Mouse (Mus musculus) limb, embryonic 12.5 days (tissue): Measurements from ENCODE around the gene Aknad1. TPM values are rescaled to one million over a fixed set of nuclear protein-coding genes. Genes with fewer than 3 reads are reported as not detected.

ENCODE experiments used
- ATAC-seq: fragments of 200-750 bp; cut with Nextera tagmentation; 2 replicates; pipeline ENCODE4 v1.8.0; 2017; ENCODE audit warnings: low read depth, moderate TSS enrichment; ENCODE audit not compliant: insufficient number of reproducible peaks, insufficient read depth, low FRiP score, low TSS enrichment
- H3K27ac ChIP-seq: fragments of 300-500 bp; sonication (generic); 2 replicates; pipeline ENCODE4 v1.5.1; 2016; ENCODE audit warnings: mild to moderate bottlenecking, moderate library complexity
- H3K27me3 ChIP-seq: fragments of 300-500 bp; sonication (generic); 2 replicates; pipeline ENCODE4 v1.6.1; 2016; ENCODE audit warnings: mild to moderate bottlenecking, moderate library complexity
- H3K36me3 ChIP-seq: fragments of 300-500 bp; sonication (generic); 2 replicates; pipeline ENCODE4 v1.6.1; 2016; ENCODE audit warnings: mild to moderate bottlenecking, moderate library complexity
- H3K4me1 ChIP-seq: fragments of 300-500 bp; sonication (generic); replicated peaks from 2 replicates; pipeline ENCODE4 v1.6.1; 2016
- H3K4me2 ChIP-seq: fragments of 300-500 bp; sonication (generic); 2 replicates; pipeline ENCODE4 v1.6.1; 2016; ENCODE audit warnings: mild to moderate bottlenecking, moderate library complexity
- H3K4me3 ChIP-seq: fragments of 300-500 bp; sonication (generic); replicated peaks from 2 replicates; pipeline ENCODE4 v1.5.1; 2016; ENCODE audit warnings: mild to moderate bottlenecking
- H3K9ac ChIP-seq: fragments of 300-500 bp; sonication (generic); replicated peaks from 2 replicates; pipeline ENCODE4 v1.6.1; 2016; ENCODE audit warnings: mild to moderate bottlenecking, moderate library complexity
- H3K9me3 ChIP-seq: fragments of 300-500 bp; sonication (generic); 2 replicates; pipeline ENCODE4 v1.6.1; 2016; ENCODE audit warnings: mild to moderate bottlenecking, moderate library complexity
- WGBS: fragments of 180-500 bp; shearing (Covaris S2); methylation state at CpG from one replicate; pipeline ENCODE4 v1.1.7; 2016; 5-methylcytosine and 5-hydroxymethylcytosine counted together
- polyA plus RNA-seq: library from polyadenylated mRNA; unstranded; fragments of >200 nt; fragmentation: Nextera tagmentation; extraction: Ambion mirVana; gene quantifications from 2 replicates; pipeline ENCODE4 v1.2.1, GENCODE M21; 2016

The Aknad1 gene
- polyA plus RNA-seq, 1 experiment from 2014 or later, result 1.1 TPM

DNA sequence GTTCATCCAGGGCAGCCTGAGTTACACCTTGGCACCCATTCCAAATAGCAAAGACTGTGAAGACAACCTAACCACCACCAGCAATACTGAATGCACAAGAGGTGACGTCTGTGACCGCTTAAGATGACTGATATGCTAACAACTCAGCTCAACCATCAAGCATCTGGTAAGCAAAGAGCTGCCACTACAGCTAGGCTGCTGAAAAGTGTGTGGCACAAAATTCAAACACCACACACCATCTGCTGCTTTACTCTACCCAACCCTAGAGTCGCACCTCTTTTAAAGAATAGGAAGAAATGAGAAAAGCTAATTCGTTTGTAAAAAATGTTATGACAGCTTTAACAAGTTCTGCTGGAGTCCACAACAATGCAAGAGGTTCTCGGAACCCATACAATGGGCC lies 66.2 kb downstream of the Aknad1 start:
- Histone ChIP-seq H3K9ac (no peak overlapping the region), H3K4me2 (no peak overlapping the region), H3K27ac (no peak overlapping the region), H3K36me3 (peaks cover 75% of the 10 kb centered on the region), H3K27me3 (no peaks in the 10 kb centered on the region), H3K4me1 (no peaks in the 10 kb centered on the region), H3K4me3 (no peak overlapping the region), H3K9me3 (no peaks in the 10 kb centered on the region)
- WGBS, result 86% methylated on average over 5 of the region's 5 CpGs
- no peak for ATAC-seq

DNA sequence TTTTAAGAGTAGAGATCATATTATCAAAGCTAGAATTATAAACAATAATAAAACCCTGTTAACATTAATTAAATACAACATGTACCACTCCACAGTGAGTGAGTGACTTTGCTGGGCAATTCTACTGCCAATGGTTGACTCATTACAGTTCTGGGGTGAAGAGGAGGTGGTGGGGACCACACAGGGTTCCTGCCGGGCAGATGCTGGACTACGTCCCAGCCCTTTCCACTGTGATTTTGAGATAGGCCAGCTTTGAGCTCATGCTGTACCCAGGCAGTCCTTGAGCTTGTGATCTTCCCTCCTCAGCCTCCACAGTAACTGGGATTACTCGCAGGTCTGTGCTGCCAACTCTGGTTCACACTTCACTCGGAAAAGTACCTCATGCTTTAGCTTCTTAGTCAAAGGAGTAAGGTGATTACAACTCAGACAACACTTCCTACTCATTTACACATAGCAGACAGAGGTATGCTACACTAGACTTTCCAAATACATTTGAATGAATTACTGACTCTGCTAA lies 71.3 kb downstream of the Aknad1 start:
- Histone ChIP-seq H3K4me3 (no peak overlapping the region), H3K4me1 (no peaks in the 10 kb centered on the region), H3K9ac (no peak overlapping the region), H3K27ac (no peak overlapping the region), H3K9me3 (no peaks in the 10 kb centered on the region), H3K27me3 (no peaks in the 10 kb centered on the region), H3K4me2 (no peak overlapping the region), H3K36me3 (peaks cover 56% of the 10 kb centered on the region)
- no peak for ATAC-seq
- WGBS, result 74% methylated on average over 4 of the region's 4 CpGs

GRCm38 (mm10) chr3:108815631-108816030 lies 76.2 kb downstream of the Aknad1 start:
- Histone ChIP-seq H3K27ac (no peak overlapping the region), H3K27me3 (no peaks in the 10 kb centered on the region), H3K4me2 (no peak overlapping the region), H3K4me3 (no peak overlapping the region), H3K4me1 (no peaks in the 10 kb centered on the region), H3K9me3 (no peaks in the 10 kb centered on the region), H3K9ac (no peak overlapping the region), H3K36me3 (peaks cover 61% of the 10 kb centered on the region)
- ATAC-seq, result no peak
- WGBS, result 88% methylated on average over 4 of the region's 4 CpGs

DNA sequence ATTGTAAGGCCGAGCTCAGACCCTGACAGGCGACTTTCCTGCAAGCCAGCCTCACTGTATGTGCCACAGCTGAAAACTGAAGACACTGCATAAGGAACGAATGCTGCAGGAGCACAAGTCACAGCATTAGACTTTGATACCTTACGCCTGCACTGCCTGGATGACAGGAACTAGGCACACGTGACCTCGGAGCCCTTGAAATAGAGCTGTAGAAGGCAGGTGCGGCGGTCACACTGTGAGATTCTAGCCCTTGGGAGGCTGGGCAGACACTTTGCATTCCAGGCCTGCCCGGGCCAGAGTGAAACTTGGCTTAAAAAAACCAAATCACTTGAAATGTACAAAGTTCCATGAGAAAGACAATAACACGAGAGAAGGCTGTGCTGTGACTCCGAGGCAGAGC lies 91.0 kb downstream of the Aknad1 start:
- H3K4me3 ChIP-seq, result no peak overlapping the region
- H3K9me3 ChIP-seq, result no peaks in the 10 kb centered on the region
- H3K27ac ChIP-seq, result no peak overlapping the region
- H3K36me3 ChIP-seq, result peaks cover 27% of the 10 kb centered on the region
- no peak overlapping the region for H3K4me2 ChIP-seq
- no peak overlapping the region for H3K9ac ChIP-seq
- ATAC-seq, result no peak
- 78% methylated on average over 11 of the region's 11 CpGs for WGBS
- H3K4me1 ChIP-seq, result no peaks in the 10 kb centered on the region
- no peaks in the 10 kb centered on the region for H3K27me3 ChIP-seq

DNA sequence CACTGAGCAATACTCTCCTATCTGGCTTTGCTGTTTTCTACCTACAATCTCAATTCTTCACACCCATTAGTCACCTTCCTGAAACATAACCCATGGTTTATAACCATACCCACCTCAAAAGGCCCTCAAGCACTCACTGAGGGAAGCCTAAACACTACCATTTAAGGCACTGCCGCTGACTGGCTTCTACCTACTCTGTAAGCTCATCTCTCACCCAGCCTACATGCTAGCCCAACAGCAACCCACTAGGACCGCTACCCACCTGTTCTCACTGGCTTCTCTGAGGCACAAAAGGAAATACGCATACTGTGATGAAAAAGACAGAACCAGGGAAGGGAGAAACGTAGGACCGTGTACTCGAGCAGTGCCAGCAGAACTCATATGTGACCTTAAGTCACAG lies 92.3 kb downstream of the Aknad1 start:
- Histone ChIP-seq H3K36me3 (peaks cover 25% of the 10 kb centered on the region), H3K9me3 (no peaks in the 10 kb centered on the region), H3K9ac (no peak overlapping the region), H3K27me3 (no peaks in the 10 kb centered on the region), H3K4me2 (no peak overlapping the region), H3K4me1 (no peaks in the 10 kb centered on the region), H3K27ac (no peak overlapping the region), H3K4me3 (no peak overlapping the region)
- ATAC-seq, result no peak
- 92% methylated on average over 6 of the region's 6 CpGs for WGBS

Other genes starting within 250 kb of the Aknad1 start
- gene 1700013F07Rik, start 205.5 kb upstream of the Aknad1 start, polyA plus RNA-seq, result not detected in 2 replicates
- gene 5330417C22Rik, start 203.1 kb upstream of the Aknad1 start, polyA plus RNA-seq, result 0.21 and 0.29 TPM in 2 replicates
- gene Tmem167b, start 177.2 kb upstream of the Aknad1 start, polyA plus RNA-seq, result 37.4 and 39.2 TPM in 2 replicates
- 44.3 and 49.9 TPM in 2 replicates for gene Taf13, start 168.0 kb upstream of the Aknad1 start, polyA plus RNA-seq
- 10.9 TPM in 2 replicates for gene Wdr47, start 148.4 kb upstream of the Aknad1 start, polyA plus RNA-seq
- gene Clcc1, start 85.7 kb upstream of the Aknad1 start, polyA plus RNA-seq, result 79.9 and 86.2 TPM in 2 replicates
- 93.6 and 104 TPM in 2 replicates for gene Gpsm2, start 17.3 kb upstream of the Aknad1 start, polyA plus RNA-seq
- gene Stxbp3, start 100.9 kb downstream of the Aknad1 start, polyA plus RNA-seq, result 32.5 and 33.3 TPM in 2 replicates
- 0.13 TPM in 2 replicates for gene Fndc7, start 150.3 kb downstream of the Aknad1 start, polyA plus RNA-seq
- 89.4 and 98.9 TPM in 2 replicates for gene Prpf38b, start 172.1 kb downstream of the Aknad1 start, polyA plus RNA-seq
- 1.5 and 1.6 TPM in 2 replicates for gene Henmt1, start 200.2 kb downstream of the Aknad1 start, polyA plus RNA-seq
- gene Gm9857, start 200.8 kb downstream of the Aknad1 start, polyA plus RNA-seq, result not detected in 2 replicates